Mouse (Mus musculus): ENCODE measurements around the gene Vmn2r8. TPM values are rescaled to one million over a fixed set of nuclear protein-coding genes. Genes with fewer than 3 reads are reported as not detected.

Gene Vmn2r8
- polyA plus RNA-seq, 1 experiment = not detected

GRCm38 (mm10) chr5:108744629-108745028, 64.0 kb downstream of the Vmn2r8 start:
- no peak overlapping the region for H3ac ChIP-seq (ENCODE audit: control insufficient read depth, insufficient read length)
- H3K79me2 ChIP-seq (ENCODE audit: control insufficient read depth, insufficient read depth) = no peaks in the 10 kb centered on the region
- no peak overlapping the region for H3K4me3 ChIP-seq
- no peak overlapping the region for H3K4me2 ChIP-seq (ENCODE audit: low read depth)
- no peaks in the 10 kb centered on the region for H3K27me3 ChIP-seq (ENCODE audit: control insufficient read depth, insufficient read depth, insufficient read length)
- H3K36me3 ChIP-seq (ENCODE audit: control insufficient read depth, insufficient read depth) = no peaks in the 10 kb centered on the region
- TF ChIP-seq TCF12 (IDR thresholded peaks at IDR 0.05; ENCODE audit: insufficient read depth, poor library complexity, severe bottlenecking) = no peak
- TF ChIP-seq POLR2AphosphoS2 (IDR thresholded peaks at IDR 0.05; ENCODE audit: insufficient read length, low read depth) = no peak
- TF ChIP-seq MYOD1 (IDR thresholded peaks at IDR 0.05; ENCODE audit: control insufficient read depth in 1 of 3, insufficient read length in 2 of 3, low read depth in 2 of 3) = no peak
- no peak for TF ChIP-seq CEBPB (IDR thresholded peaks at IDR 0.05; ENCODE audit: insufficient read depth, poor library complexity, severe bottlenecking)
- TF ChIP-seq TCF3 (IDR thresholded peaks at IDR 0.05; ENCODE audit: insufficient read length, low read depth) = no peak
- no peak for TF ChIP-seq REST (IDR thresholded peaks at IDR 0.05; ENCODE audit: insufficient read depth, insufficient read length)
- no peak for TF ChIP-seq SRF (IDR thresholded peaks at IDR 0.05; ENCODE audit: control insufficient read depth, insufficient read length, low read depth)
- no peak for TF ChIP-seq POLR2A (IDR thresholded peaks at IDR 0.05; ENCODE audit: insufficient read length, low read depth)

- no peak overlapping the region for H3K4me2 ChIP-seq (ENCODE audit: low read depth)
- no peak overlapping the region for H3K4me3 ChIP-seq
- H3K36me3 ChIP-seq (ENCODE audit: control insufficient read depth, insufficient read depth) = no peaks in the 10 kb centered on the region
- H3K27me3 ChIP-seq (ENCODE audit: control insufficient read depth, insufficient read depth, insufficient read length) = no peaks in the 10 kb centered on the region
- TF ChIP-seq SRF (IDR thresholded peaks at IDR 0.05; ENCODE audit: control insufficient read depth, insufficient read length, low read depth) (no peak), USF1 (IDR thresholded peaks at IDR 0.05; ENCODE audit: low read depth) (no peak), E2F4 (IDR thresholded peaks at IDR 0.05; ENCODE audit: insufficient read depth) (no peak), MYOD1 (IDR thresholded peaks at IDR 0.05; ENCODE audit: control insufficient read depth in 1 of 3, insufficient read length in 2 of 3, low read depth in 2 of 3) (no peak), POLR2AphosphoS2 (IDR thresholded peaks at IDR 0.05; ENCODE audit: insufficient read length, low read depth) (no peak), MYOG (IDR thresholded peaks at IDR 0.05; ENCODE audit: control insufficient read depth in 1 of 3, insufficient read depth in 1 of 3, insufficient read length in 2 of 3, low read depth in 2 of 3) (no peak), REST (IDR thresholded peaks at IDR 0.05; ENCODE audit: insufficient read depth, insufficient read length) (no peak), TCF3 (IDR thresholded peaks at IDR 0.05; ENCODE audit: insufficient read length, low read depth) (no peak), CEBPB (IDR thresholded peaks at IDR 0.05; ENCODE audit: insufficient read depth, poor library complexity, severe bottlenecking) (no peak), MAX (IDR thresholded peaks at IDR 0.05; ENCODE audit: low read depth) (no peak), TCF12 (IDR thresholded peaks at IDR 0.05; ENCODE audit: insufficient read depth, poor library complexity, severe bottlenecking) (no peak), POLR2A (IDR thresholded peaks at IDR 0.05; ENCODE audit: insufficient read length, low read depth) (no peak)
- no peak overlapping the region for H3ac ChIP-seq (ENCODE audit: control insufficient read depth, insufficient read length)
- no peaks in the 10 kb centered on the region for H3K79me2 ChIP-seq (ENCODE audit: control insufficient read depth, insufficient read depth)
These were observed 64.8 kb downstream of the Vmn2r8 start for GRCm38 (mm10) chr5:108743856-108744255.

GRCm38 (mm10) chr5:108742596-108742995, 66.1 kb downstream of the Vmn2r8 start:
- Histone ChIP-seq H3ac (ENCODE audit: control insufficient read depth, insufficient read length) (no peak overlapping the region), H3K27me3 (ENCODE audit: control insufficient read depth, insufficient read depth, insufficient read length) (no peaks in the 10 kb centered on the region), H3K36me3 (ENCODE audit: control insufficient read depth, insufficient read depth) (no peaks in the 10 kb centered on the region), H3K4me3 (no peak overlapping the region), H3K79me2 (ENCODE audit: control insufficient read depth, insufficient read depth) (no peaks in the 10 kb centered on the region), H3K4me2 (ENCODE audit: low read depth) (no peak overlapping the region)
- TF ChIP-seq TCF12 (IDR thresholded peaks at IDR 0.05; ENCODE audit: insufficient read depth, poor library complexity, severe bottlenecking) (no peak), MYOD1 (IDR thresholded peaks at IDR 0.05; ENCODE audit: control insufficient read depth in 1 of 3, insufficient read length in 2 of 3, low read depth in 2 of 3) (no peak), MAX (IDR thresholded peaks at IDR 0.05; ENCODE audit: low read depth) (no peak), CEBPB (IDR thresholded peaks at IDR 0.05; ENCODE audit: insufficient read depth, poor library complexity, severe bottlenecking) (no peak), POLR2AphosphoS2 (IDR thresholded peaks at IDR 0.05; ENCODE audit: insufficient read length, low read depth) (no peak), REST (IDR thresholded peaks at IDR 0.05; ENCODE audit: insufficient read depth, insufficient read length) (no peak), POLR2A (IDR thresholded peaks at IDR 0.05; ENCODE audit: insufficient read length, low read depth) (no peak), SRF (IDR thresholded peaks at IDR 0.05; ENCODE audit: control insufficient read depth, insufficient read length, low read depth) (no peak), TCF3 (IDR thresholded peaks at IDR 0.05; ENCODE audit: insufficient read length, low read depth) (no peak), E2F4 (IDR thresholded peaks at IDR 0.05; ENCODE audit: insufficient read depth) (no peak), MYOG (IDR thresholded peaks at IDR 0.05; ENCODE audit: control insufficient read depth in 1 of 3, insufficient read depth in 1 of 3, insufficient read length in 2 of 3, low read depth in 2 of 3) (no peak), USF1 (IDR thresholded peaks at IDR 0.05; ENCODE audit: low read depth) (no peak)

GRCm38 (mm10) chr5:108741844-108742243, 66.8 kb downstream of the Vmn2r8 start:
- no peaks in the 10 kb centered on the region for H3K27me3 ChIP-seq (ENCODE audit: control insufficient read depth, insufficient read depth, insufficient read length)
- no peaks in the 10 kb centered on the region for H3K36me3 ChIP-seq (ENCODE audit: control insufficient read depth, insufficient read depth)
- H3ac ChIP-seq (ENCODE audit: control insufficient read depth, insufficient read length) = no peak overlapping the region
- no peak overlapping the region for H3K4me3 ChIP-seq
- H3K4me2 ChIP-seq (ENCODE audit: low read depth) = no peak overlapping the region
- no peaks in the 10 kb centered on the region for H3K79me2 ChIP-seq (ENCODE audit: control insufficient read depth, insufficient read depth)
- TF ChIP-seq USF1 (IDR thresholded peaks at IDR 0.05; ENCODE audit: low read depth) = peak; percentile 60
- no peak for TF ChIP-seq E2F4 (IDR thresholded peaks at IDR 0.05; ENCODE audit: insufficient read depth)

Other genes starting within 250 kb of the Vmn2r8 start
- 46.1 TPM for gene Gak, start 179.1 kb downstream of the Vmn2r8 start, polyA plus RNA-seq (2012; fragmentation: generic; extraction: Trizol)
- gene Tmem175, start 179.1 kb downstream of the Vmn2r8 start, polyA plus RNA-seq (2012; fragmentation: generic; extraction: Trizol) = 15.1 TPM
- 4.3 TPM for gene Idua, start 148.5 kb downstream of the Vmn2r8 start, polyA plus RNA-seq (2012; fragmentation: generic; extraction: Trizol)
- 4.3 TPM for gene Dgkq, start 139.2 kb downstream of the Vmn2r8 start, polyA plus RNA-seq (2012; fragmentation: generic; extraction: Trizol)
- 0.13 TPM for gene Slc26a1, start 133.3 kb downstream of the Vmn2r8 start, polyA plus RNA-seq (2012; fragmentation: generic; extraction: Trizol)
- gene Fgfrl1, start 116.5 kb downstream of the Vmn2r8 start, polyA plus RNA-seq (2012; fragmentation: generic; extraction: Trizol) = 93.3 TPM
- gene Rnf212, start 33.9 kb downstream of the Vmn2r8 start, polyA plus RNA-seq (2012; fragmentation: generic; extraction: Trizol) = not detected
- not detected for gene Tmed11, start 13.5 kb downstream of the Vmn2r8 start, polyA plus RNA-seq (2012; fragmentation: generic; extraction: Trizol)
- gene Vmn2r9, start 43.8 kb upstream of the Vmn2r8 start, polyA plus RNA-seq (2012; fragmentation: generic; extraction: Trizol) = not detected
- not detected for gene Vmn2r10, start 197.7 kb upstream of the Vmn2r8 start, polyA plus RNA-seq (2012; fragmentation: generic; extraction: Trizol)

All from myocyte (in vitro differentiated cells).